Comparison of ENCODE assay signal across 19 mouse cellular contexts in genomic region chr2:44318436-44318835, GRCm38 (mm10).
DNase-seq lines count a peak whose midpoint lies in the region; ATAC-seq lines count a peak whose summit lies in the region.
"Had no signal": no experiment of that assay in that cellular context is flagged by ENCODE, and none has a peak within 500 bp of the region (broad histone marks: within the 10 kb centered on the region; RNA-seq: fewer than 3 reads in every experiment).

No protein-coding gene starts in this region.

- H3K9me3 ChIP-seq in neural tube, embryonic 12.5 days: no peaks in the 10 kb centered on the region
- H3K9me3 ChIP-seq: forebrain, embryonic 12.5 days; limb, embryonic 12.5 days; liver, embryonic 13.5 days had no signal

- H3K4me3 ChIP-seq in neural tube, embryonic 12.5 days: no peak overlapping the region
- H3K4me3 ChIP-seq: forebrain, embryonic 12.5 days; limb, embryonic 12.5 days; liver, embryonic 13.5 days had no signal

- DNase-seq in neural tube, embryonic 10.5 days (ENCODE audit: extremely low spot score, low spot score): no peak
- peak; percentile 51 for DNase-seq in ZHBTc4 (ENCODE audit: low read depth, low spot score)
- peak; percentile 44 for DNase-seq in kidney, adult 9 months
- peak; percentile 44 to 49 for DNase-seq in kidney, postnatal 36 days
- DNase-seq in right cerebral cortex, postnatal 14 days: no peak
- DNase-seq: adrenal gland, postnatal 36 days; cerebellum, adult 8-10 months; gastrocnemius, postnatal 36 days; heart, postnatal 14 days; layer of hippocampus, adult 9-11 months; liver, embryonic 13.5 days; right cerebral cortex, postnatal 4 days had no signal

- H3K4me1 ChIP-seq in neural tube, embryonic 12.5 days: no peaks in the 10 kb centered on the region
- H3K4me1 ChIP-seq: forebrain, embryonic 12.5 days; limb, embryonic 12.5 days had no signal

- no peak overlapping the region for H3K4me2 ChIP-seq in neural tube, embryonic 12.5 days (replicated peaks)
- H3K4me2 ChIP-seq: forebrain, embryonic 12.5 days; heart, embryonic 11.5 days; hindbrain, embryonic 14.5 days; limb, embryonic 12.5 days; liver, embryonic 13.5 days had no signal

- H3K9ac ChIP-seq in neural tube, embryonic 12.5 days: no peak overlapping the region
- H3K9ac ChIP-seq: forebrain, embryonic 12.5 days; hindbrain, embryonic 14.5 days; limb, embryonic 12.5 days; liver, embryonic 13.5 days had no signal

- 53% methylated on average over 6 of the region's 6 CpGs for WGBS in neural tube, embryonic 12.5 days

- ATAC-seq in neural tube, embryonic 12.5 days (ENCODE audit: low FRiP score, low read depth): 0 out of 2 replicates have a peak, but pooled peaks have one; percentile 44
- ATAC-seq in erythroid progenitor cell, adult 5-6 weeks (replicated peaks; ENCODE audit: low FRiP score, poor library complexity, severe bottlenecking): no peak
- ATAC-seq: intestine, embryonic 16.5 days had no signal

- no peak overlapping the region for H3K27ac ChIP-seq in neural tube, embryonic 12.5 days
- H3K27ac ChIP-seq: forebrain, embryonic 12.5 days; hindbrain, embryonic 14.5 days; limb, embryonic 12.5 days; liver, embryonic 13.5 days had no signal

- no peaks in the 10 kb centered on the region for H3K36me3 ChIP-seq in neural tube, embryonic 12.5 days
- H3K36me3 ChIP-seq: forebrain, embryonic 12.5 days; limb, embryonic 12.5 days; liver, embryonic 13.5 days had no signal

- H3K27me3 ChIP-seq in neural tube, embryonic 12.5 days (replicated peaks): no peaks in the 10 kb centered on the region
- H3K27me3 ChIP-seq: forebrain, embryonic 12.5 days; limb, embryonic 12.5 days; liver, embryonic 13.5 days had no signal

Comparison
In these comparisons a context has a peak if more than half of its experiments do, and no peak if none do; other contexts are left out.
1. DNase-seq: peak in ZHBTc4 (single experiment), kidney, adult 9 months (single experiment) and kidney, postnatal 36 days (2 of 2); none in neural tube, embryonic 10.5 days (single experiment) and right cerebral cortex, postnatal 14 days (single experiment).